Mouse (Mus musculus) CH12.LX (cell line): Measurements from ENCODE around the gene Cngb1. TPM values are rescaled to one million over a fixed set of nuclear protein-coding genes. Genes with fewer than 3 reads are reported as not detected.

Experiments
- DNase-seq: peaks from one replicate; pipeline ENCODE4 v3.0.0-alpha.2; 2013; ENCODE audit errors: extremely low read depth
- H3K27ac ChIP-seq: 2 replicates; pipeline ENCODE4 v1.5.1; 2012; ENCODE audit warnings: low read depth, mild to moderate bottlenecking, control low read depth, moderate library complexity; ENCODE audit not compliant: insufficient read depth
- H3K27me3 ChIP-seq: replicated peaks from 2 replicates; pipeline ENCODE3; 2012; ENCODE audit warnings: inconsistent platforms
- H3K36me3 ChIP-seq, 2 experiments: replicated peaks in 1 of 2; 2 replicates each; pipeline versions ENCODE3 to v1.6.1; 2012; ENCODE audit warnings: inconsistent platforms in 1 of 2, low read length in 1 of 2, mild to moderate bottlenecking in 1 of 2, mixed read lengths in 1 of 2, moderate library complexity in 1 of 2; ENCODE audit not compliant: control insufficient read depth in 1 of 2, insufficient read depth in 1 of 2
- H3K4me1 ChIP-seq, 2 experiments: 2 replicates each; pipeline ENCODE4 v1.6.1; 2012; ENCODE audit warnings: inconsistent platforms in 1 of 2, moderate library complexity in 1 of 2; ENCODE audit not compliant: insufficient read depth in 2 of 2, control insufficient read depth in 1 of 2
- H3K4me2 ChIP-seq: 2 replicates; pipeline ENCODE4 v1.6.1; 2012; ENCODE audit warnings: low read depth, mild to moderate bottlenecking, control low read depth; ENCODE audit not compliant: poor library complexity, insufficient read depth, severe bottlenecking
- H3K4me3 ChIP-seq, 3 experiments: fragments of 150-350 bp in 1 of 3; sonication (generic) in 1 of 3; replicated peaks in 1 of 3; 2 replicates each; pipeline versions ENCODE3 to v1.5.1; 2011 to 2012; ENCODE audit warnings: low read depth in 2 of 3, low read length in 2 of 3, mild to moderate bottlenecking in 2 of 3, moderate library complexity in 2 of 3, control low read depth in 1 of 3, improper control_type of control experiment in 1 of 3, inconsistent platforms in 1 of 3, mixed read lengths in 1 of 3; ENCODE audit not compliant: poor library complexity in 1 of 3
- H3K79me2 ChIP-seq: replicated peaks from 2 replicates; pipeline ENCODE4 v1.6.1; 2012; ENCODE audit warnings: mild to moderate bottlenecking, moderate library complexity; ENCODE audit not compliant: control insufficient read depth, poor library complexity, insufficient read depth, severe bottlenecking; ENCODE audit errors: extremely low read depth
- H3K9ac ChIP-seq: 2 replicates; pipeline ENCODE4 v1.6.1; 2012; ENCODE audit warnings: low read depth, mild to moderate bottlenecking, control low read depth, moderate library complexity; ENCODE audit not compliant: insufficient read depth
- H3K9me3 ChIP-seq: replicated peaks from 2 replicates; pipeline ENCODE3; 2012; ENCODE audit warnings: low read length, inconsistent platforms, mixed read lengths
- CHD1 ChIP-seq: IDR thresholded peaks from 2 replicates; pipeline ENCODE4 v1.6.1; 2012; ENCODE audit warnings: low read depth, low read length, improper control_type of control experiment, inconsistent platforms
- CHD2 ChIP-seq: IDR thresholded peaks from 2 replicates; pipeline ENCODE4 v1.6.1; 2011; ENCODE audit warnings: low read length, improper control_type of control experiment
- CTCF ChIP-seq, 2 experiments: IDR thresholded peaks in 1 of 2; conservative IDR thresholded peaks in 1 of 2; 2 replicates each; pipeline ENCODE4 v1.5.1; 2011 to 2012; ENCODE audit warnings: low read depth in 2 of 2, low read length in 2 of 2, improper control_type of control experiment in 1 of 2, inconsistent platforms in 1 of 2, mild to moderate bottlenecking in 1 of 2, moderate library complexity in 1 of 2
- E2F4 ChIP-seq: IDR thresholded peaks from 2 replicates; pipeline ENCODE4 v1.6.1; 2011; ENCODE audit warnings: low read depth, low read length, improper control_type of control experiment; ENCODE audit not compliant: insufficient replicate concordance
- ELF1 ChIP-seq: IDR thresholded peaks from 2 replicates; pipeline ENCODE4 v1.6.1; 2014; ENCODE audit warnings: low read depth, mild to moderate bottlenecking, inconsistent platforms, low read length, improper control_type of control experiment
- ETS1 ChIP-seq: conservative IDR thresholded peaks from 2 replicates; pipeline ENCODE4 v1.6.1; 2012; ENCODE audit warnings: low read depth, mild to moderate bottlenecking, inconsistent platforms, low read length, improper control_type of control experiment, moderate library complexity
- GABPA ChIP-seq: IDR thresholded peaks from 2 replicates; pipeline ENCODE4 v1.6.1; 2012; ENCODE audit warnings: low read depth, low read length, improper control_type of control experiment, inconsistent platforms; ENCODE audit not compliant: insufficient replicate concordance
- HCFC1 ChIP-seq: IDR thresholded peaks from 2 replicates; pipeline ENCODE4 v1.6.1; 2012; ENCODE audit warnings: low read depth, mild to moderate bottlenecking, inconsistent platforms, low read length, improper control_type of control experiment
- IRF4 ChIP-seq: IDR thresholded peaks from 2 replicates; pipeline ENCODE4 v1.6.1; 2014; ENCODE audit warnings: low read depth, mild to moderate bottlenecking, inconsistent platforms, low read length, improper control_type of control experiment
- MAZ ChIP-seq: IDR thresholded peaks from 2 replicates; pipeline ENCODE4 v1.6.1; 2012; ENCODE audit warnings: low read depth, mild to moderate bottlenecking, inconsistent platforms, low read length, improper control_type of control experiment, moderate library complexity
- NRF1 ChIP-seq: IDR thresholded peaks from 2 replicates; pipeline ENCODE4 v1.6.1; 2014; ENCODE audit warnings: low read depth, mild to moderate bottlenecking, inconsistent platforms, low read length, improper control_type of control experiment, moderate library complexity
- PAX5 ChIP-seq: IDR thresholded peaks from 2 replicates; pipeline ENCODE4 v1.6.1; 2012; ENCODE audit warnings: low read length, inconsistent platforms, mixed read lengths
- RCOR1 ChIP-seq: conservative IDR thresholded peaks from 2 replicates; pipeline ENCODE4 v1.6.1; 2012; ENCODE audit warnings: low read depth, mild to moderate bottlenecking, inconsistent platforms, low read length, improper control_type of control experiment
- SIN3A ChIP-seq: IDR thresholded peaks from 2 replicates; pipeline ENCODE4 v1.6.1; 2012; ENCODE audit warnings: low read length, improper control_type of control experiment, inconsistent platforms
- SMC3 ChIP-seq: IDR thresholded peaks from 2 replicates; pipeline ENCODE4 v1.6.1; 2011; ENCODE audit warnings: low read depth, low read length, improper control_type of control experiment
- USF1 ChIP-seq: IDR thresholded peaks from 2 replicates; pipeline ENCODE4 v1.6.1; 2014; ENCODE audit warnings: low read depth, mild to moderate bottlenecking, inconsistent platforms, low read length, improper control_type of control experiment
- USF2 ChIP-seq: conservative IDR thresholded peaks from 2 replicates; pipeline ENCODE4 v1.6.1; 2011; ENCODE audit warnings: low read depth, low read length, improper control_type of control experiment
- dilution Hi-C: fragments of 300-500 bp; cut with MboI; formaldehyde crosslinking; loops from 2 replicates; pipeline ENCODE4 v1.14.3; 2020; ENCODE audit warnings: low sequenced_read_pairs; ENCODE audit not compliant: extremely low pct_unique_long_range_greater_than_20kb, extremely low pct_ligation_motif_present
- in situ Hi-C: fragments of 300-500 bp; cut with MboI; formaldehyde crosslinking; loops from 3 replicates; pipeline ENCODE4 v1.14.3; 2019; ENCODE audit warnings: low sequenced_read_pairs, low pct_ligation_motif_present, low pct_unique_long_range_greater_than_20kb, mixed read lengths
- polyA plus RNA-seq: library from polyadenylated mRNA; unstranded; fragments of >175 nt; gene quantifications from 2 replicates; pipeline ENCODE4 v1.2.1, GENCODE M21; 2012; ENCODE audit warnings: low read depth; ENCODE audit not compliant: insufficient read length
- total RNA-seq, 2 experiments: library from RNA; depleted of rRNA; stranded (reverse); fragments of 300-350 nt in 1 of 2; fragments of >200 nt in 1 of 2; gene quantifications; 2 replicates each; pipeline ENCODE4 v1.2.3; 2012 to 2014

Gene Cngb1
- total and polyA plus RNA-seq, 3 experiments, result not detected

DNA sequence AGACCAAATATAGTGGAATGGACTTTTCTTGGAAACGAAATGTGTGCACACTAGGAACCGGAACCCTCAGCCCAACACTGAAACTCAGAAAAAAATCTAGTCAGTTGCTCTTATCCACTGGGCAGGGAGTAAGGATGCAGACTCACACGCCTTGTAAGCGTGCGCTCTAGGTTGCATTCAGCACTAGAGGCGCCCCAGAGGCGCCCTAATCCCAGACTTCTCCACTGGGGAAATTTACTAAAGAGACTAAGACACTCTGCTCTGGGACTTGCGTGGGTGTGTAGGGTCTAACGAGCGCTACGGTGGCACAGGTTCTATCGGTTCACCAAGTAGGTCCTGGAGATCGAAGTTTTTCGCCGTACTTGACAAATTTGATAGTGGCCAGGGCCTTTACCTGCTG lies 45.1 kb upstream of the Cngb1 start:
- DNase-seq, result no peak
- H3K36me3 ChIP-seq, result peaks cover 1 to 13% of the 10 kb centered on the region in 2 experiments
- H3K9ac ChIP-seq, result no peak overlapping the region
- TF ChIP-seq ELF1 (no peak), CHD2 (no peak), HCFC1 (no peak), SMC3 (no peak), ETS1 (no peak), SIN3A (no peak), GABPA (no peak)
- H3K4me3 ChIP-seq, result no peak overlapping the region
- in situ Hi-C loops (no loop called here), dilution Hi-C loops (no loop called here)
- no peaks in the 10 kb centered on the region for H3K27me3 ChIP-seq
- no peak overlapping the region for H3K4me2 ChIP-seq
- H3K27ac ChIP-seq, result no peak overlapping the region
- no peaks in the 10 kb centered on the region for H3K79me2 ChIP-seq
- peaks cover 8% of the 10 kb centered on the region for H3K9me3 ChIP-seq
- peaks cover 0 to 11% of the 10 kb centered on the region in 2 experiments; a peak in 2 of 4 replicates for H3K4me1 ChIP-seq

DNA sequence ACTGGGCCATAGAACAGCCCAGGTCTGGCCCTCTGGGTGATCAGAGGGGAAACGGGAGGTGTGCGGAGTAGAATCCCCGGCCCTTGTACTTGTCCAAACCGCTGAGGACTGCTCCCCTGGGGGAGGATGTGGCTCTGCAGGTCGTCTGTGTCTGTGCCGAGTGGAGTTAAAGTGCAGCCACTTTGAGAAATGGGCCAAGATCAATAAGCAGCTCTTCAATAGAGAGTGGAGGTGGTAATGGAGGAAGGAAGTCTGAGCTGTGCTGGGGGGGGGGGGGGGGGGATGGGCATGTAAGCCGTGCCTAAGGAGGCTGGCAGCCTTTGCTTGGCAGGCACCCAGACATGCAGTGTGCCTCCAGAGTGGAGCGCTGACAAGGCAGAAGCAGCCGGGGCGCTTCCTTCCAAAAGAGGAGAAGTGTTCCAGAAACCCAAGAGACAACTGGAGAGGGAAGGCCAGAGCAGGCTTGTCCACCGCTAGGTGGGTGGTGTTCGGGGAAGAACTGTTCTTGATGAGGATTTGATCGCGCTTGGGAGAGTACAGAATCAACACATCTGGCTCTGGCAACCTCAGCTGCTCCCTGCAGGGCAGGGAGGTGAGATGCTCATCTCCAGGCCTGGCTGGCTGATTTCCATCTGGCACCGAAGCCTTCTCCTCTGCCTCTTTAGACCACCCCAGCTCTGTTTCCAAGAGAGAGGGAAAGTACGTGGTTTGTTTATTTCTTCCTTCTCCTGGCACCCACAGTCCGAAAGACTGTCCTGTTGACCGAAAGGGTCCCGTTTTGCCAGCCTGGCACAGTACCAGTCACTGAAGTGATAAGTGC lies 42.6 kb upstream of the Cngb1 start:
- H3K9ac ChIP-seq, result no peak overlapping the region
- TF ChIP-seq NRF1 (no peak), USF1 (no peak), ELF1 (no peak), USF2 (no peak), E2F4 (no peak), RCOR1 (no peak), CHD1 (no peak), MAZ (no peak), IRF4 (no peak), PAX5 (no peak), CTCF (conservative IDR thresholded peaks at IDR 0.05 in 1 of 2, IDR thresholded peaks at IDR 0.05 in 1 of 2; ENCODE audit: low read depth in 2 of 2, low read length in 2 of 2) (no peak)
- H3K4me1 ChIP-seq, result peaks cover 0 to 11% of the 10 kb centered on the region in 2 experiments; a peak in 2 of 4 replicates
- H3K4me2 ChIP-seq, result no peak overlapping the region
- dilution Hi-C loops (no loop called here), in situ Hi-C loops (no loop called here)
- DNase-seq, result no peak
- peaks cover 3 to 33% of the 10 kb centered on the region in 2 experiments for H3K36me3 ChIP-seq
- no peak overlapping the region for H3K4me3 ChIP-seq
- H3K27ac ChIP-seq, result no peak overlapping the region
- H3K27me3 ChIP-seq, result no peaks in the 10 kb centered on the region
- no peaks in the 10 kb centered on the region for H3K79me2 ChIP-seq
- H3K9me3 ChIP-seq, result peaks cover 8% of the 10 kb centered on the region
